Mouse (Mus musculus): ENCODE results near the gene Olfr885. TPM values are rescaled to one million over a fixed set of nuclear protein-coding genes. Genes with fewer than 3 reads are reported as not detected.

Olfr885 gene
- total RNA-seq (2023), result not detected in 2 replicates

GRCm38 (mm10) chr9:38061022-38061421 lies at the start of gene Olfr885:
TSS of gene Olfr885 (plus strand) at chr9:38061322.

GRCm38 (mm10) chr9:38025508-38025907 lies 35.6 kb upstream of the Olfr885 start, which contains the start of gene Olfr883:
TSS of gene Olfr883 (plus strand) at chr9:38025808.

GRCm38 (mm10) chr9:38046255-38046654 lies 14.9 kb upstream of the Olfr885 start, which contains the start of gene Olfr884:
TSS of gene Olfr884 (plus strand) at chr9:38046555.

GRCm38 (mm10) chr9:38083772-38084171 lies 22.6 kb downstream of the Olfr885 start, which contains the start of gene Olfr887:
TSS of gene Olfr887 (plus strand) at chr9:38084072.

GRCm38 (mm10) chr9:38107828-38108227 lies 46.7 kb downstream of the Olfr885 start, which contains the start of gene Olfr888:
TSS of gene Olfr888 (plus strand) at chr9:38108128.

Other genes starting within 250 kb of the Olfr885 start
- not detected in 2 replicates for gene Olfr877, start 207.1 kb upstream of the Olfr885 start, total RNA-seq (2023)
- not detected in 2 replicates for gene Olfr145, start 164.6 kb upstream of the Olfr885 start, total RNA-seq (2023)
- not detected in 2 replicates for gene Olfr878, start 143.5 kb upstream of the Olfr885 start, total RNA-seq (2023)
- not detected in 2 replicates for gene Olfr881, start 69.5 kb upstream of the Olfr885 start, total RNA-seq (2023)
- not detected in 2 replicates for gene Olfr883, start 35.5 kb upstream of the Olfr885 start, total RNA-seq (2023)
- not detected in 2 replicates for gene Olfr884, start 14.8 kb upstream of the Olfr885 start, total RNA-seq (2023)
- gene Olfr887, start 22.8 kb downstream of the Olfr885 start, total RNA-seq (2023), result not detected in 2 replicates
- gene Olfr888, start 46.8 kb downstream of the Olfr885 start, total RNA-seq (2023), result not detected in 2 replicates
- not detected in 2 replicates for gene Olfr889, start 53.9 kb downstream of the Olfr885 start, total RNA-seq (2023)
- not detected in 2 replicates for gene Olfr890, start 81.2 kb downstream of the Olfr885 start, total RNA-seq (2023)
- not detected in 2 replicates for gene Olfr891, start 119.5 kb downstream of the Olfr885 start, total RNA-seq (2023)
- gene Olfr893, start 147.0 kb downstream of the Olfr885 start, total RNA-seq (2023), result not detected in 2 replicates
- gene Olfr894, start 156.7 kb downstream of the Olfr885 start, total RNA-seq (2023), result not detected in 2 replicates
- not detected in 2 replicates for gene Olfr143, start 191.5 kb downstream of the Olfr885 start, total RNA-seq (2023)
- not detected in 2 replicates for gene Olfr895, start 206.5 kb downstream of the Olfr885 start, total RNA-seq (2023)
- not detected in 2 replicates for gene Olfr896-ps1, start 229.8 kb downstream of the Olfr885 start, total RNA-seq (2023)